Mouse (Mus musculus) heart, postnatal 0 days (tissue): ENCODE results near the gene Gm21954.

Source experiments
- CTCF ChIP-seq: IDR thresholded peaks from 2 replicates; pipeline ENCODE4 v1.5.1; 2016; ENCODE audit warnings: antibody characterized with exemption, control low read depth, low read depth
- EP300 ChIP-seq: IDR thresholded peaks from 2 replicates; pipeline ENCODE4 v1.6.1; 2016; ENCODE audit warnings: antibody characterized with exemption, low read depth

GRCm38 (mm10) chr3:55443271-55443670 lies 28.7 kb downstream of the Gm21954 start:
- TF ChIP-seq CTCF (no peak), EP300 (no peak)
